Mouse (Mus musculus) gastrocnemius, adult 8-10 months (tissue): Measurements from ENCODE around the gene Cntn5. TPM values are rescaled to one million over a fixed set of nuclear protein-coding genes. Genes with fewer than 3 reads are reported as not detected.

Experiments
- DNase-seq, 2 experiments: peaks; one replicate each; pipeline ENCODE4 v3.0.0; 2022; ENCODE audit warnings: low spot score in 2 of 2
- total RNA-seq, 4 experiments: library from RNA; stranded (reverse); gene quantifications; 2 replicates each; pipeline ENCODE4 v1.2.4; 2022

Gene Cntn5
- total RNA-seq = not detected

- no peak for DNase-seq
These were observed at the start of gene Cntn5 for GRCm38 (mm10) chr9:10904616-10905363. TSS of gene Cntn5 (minus strand) at chr9:10904775.

- no peak for DNase-seq
These were observed 45.9 kb upstream of the Cntn5 start for GRCm38 (mm10) chr9:10950470-10950869.

GRCm38 (mm10) chr9:10909573-10909972 is 5.0 kb upstream of the Cntn5 start:
- no peak for DNase-seq

- no peak for DNase-seq
These were observed 1.1 kb upstream of the Cntn5 start for GRCm38 (mm10) chr9:10905696-10906095.

- no peak for DNase-seq
These were observed 24.8 kb downstream of the Cntn5 start for GRCm38 (mm10) chr9:10879758-10880157.

- no peak for DNase-seq
These were observed 30.7 kb downstream of the Cntn5 start for GRCm38 (mm10) chr9:10873881-10874280.

GRCm38 (mm10) chr9:10856204-10856892 is 48.2 kb downstream of the Cntn5 start:
- DNase-seq = no peak

- DNase-seq = no peak
These were observed 87.9 kb downstream of the Cntn5 start for GRCm38 (mm10) chr9:10816711-10817110.

GRCm38 (mm10) chr9:10797158-10797557 is 107.4 kb downstream of the Cntn5 start:
- no peak for DNase-seq

- no peak for DNase-seq
These were observed 109.5 kb downstream of the Cntn5 start for GRCm38 (mm10) chr9:10795102-10795501.

- no peak for DNase-seq
These were observed 172.7 kb downstream of the Cntn5 start for GRCm38 (mm10) chr9:10731878-10732277.

GRCm38 (mm10) chr9:10724191-10724590 is 180.4 kb downstream of the Cntn5 start:
- DNase-seq = no peak

GRCm38 (mm10) chr9:10722121-10722520 is 182.5 kb downstream of the Cntn5 start:
- DNase-seq = no peak

GRCm38 (mm10) chr9:10718986-10719385 is 185.6 kb downstream of the Cntn5 start:
- DNase-seq = no peak

- DNase-seq = no peak
These were observed 190.9 kb downstream of the Cntn5 start for GRCm38 (mm10) chr9:10713641-10714040.

- DNase-seq = no peak
These were observed 222.9 kb downstream of the Cntn5 start for GRCm38 (mm10) chr9:10681646-10682045.

- DNase-seq = no peak
These were observed 223.4 kb downstream of the Cntn5 start for GRCm38 (mm10) chr9:10681181-10681580.

- no peak for DNase-seq
These were observed 235.9 kb downstream of the Cntn5 start for GRCm38 (mm10) chr9:10668676-10669075.

GRCm38 (mm10) chr9:10667438-10667837 is 237.1 kb downstream of the Cntn5 start:
- DNase-seq = no peak

- DNase-seq = no peak
These were observed 238.8 kb downstream of the Cntn5 start for GRCm38 (mm10) chr9:10665756-10666155.

- DNase-seq = no peak
These were observed 241.5 kb downstream of the Cntn5 start for GRCm38 (mm10) chr9:10663101-10663500.

- DNase-seq = no peak
These were observed 245.1 kb downstream of the Cntn5 start for GRCm38 (mm10) chr9:10659478-10659877.

- DNase-seq = no peak
These were observed 246.5 kb downstream of the Cntn5 start for GRCm38 (mm10) chr9:10658086-10658485.
